Mouse (Mus musculus): Measurements from ENCODE around the gene Tbx22. TPM values are rescaled to one million over a fixed set of nuclear protein-coding genes. Genes with fewer than 3 reads are reported as not detected.

The Tbx22 gene
- not detected for total RNA-seq (2021)
- long read RNA-seq, experiment 1: 0 reads
- long read RNA-seq, experiment 2: 0 reads

DNA sequence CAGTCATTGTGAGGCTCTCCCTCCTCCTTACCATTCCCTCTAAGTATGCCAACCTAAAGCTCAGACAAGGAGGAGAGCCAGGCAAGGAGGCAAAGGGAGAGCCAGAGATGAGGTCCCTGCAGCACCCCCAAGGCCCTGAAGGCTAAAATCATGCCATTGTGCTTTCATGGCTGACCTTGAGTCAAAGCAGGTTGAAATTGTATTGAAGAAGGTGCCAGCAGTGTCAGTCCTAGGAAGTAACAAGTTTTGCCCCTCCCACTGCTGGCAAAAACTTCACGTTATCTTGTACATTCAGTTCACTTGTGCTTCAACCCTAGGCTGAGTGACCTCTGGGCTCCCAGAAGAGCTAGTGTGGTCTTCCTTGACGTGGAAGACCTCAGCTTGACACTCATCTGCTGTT lies at the start of gene Tbx22:
TSS of gene Tbx22 (plus strand) at position 301 of the 400 bp plus-strand sequence.
- DNase-seq: no peak

DNA sequence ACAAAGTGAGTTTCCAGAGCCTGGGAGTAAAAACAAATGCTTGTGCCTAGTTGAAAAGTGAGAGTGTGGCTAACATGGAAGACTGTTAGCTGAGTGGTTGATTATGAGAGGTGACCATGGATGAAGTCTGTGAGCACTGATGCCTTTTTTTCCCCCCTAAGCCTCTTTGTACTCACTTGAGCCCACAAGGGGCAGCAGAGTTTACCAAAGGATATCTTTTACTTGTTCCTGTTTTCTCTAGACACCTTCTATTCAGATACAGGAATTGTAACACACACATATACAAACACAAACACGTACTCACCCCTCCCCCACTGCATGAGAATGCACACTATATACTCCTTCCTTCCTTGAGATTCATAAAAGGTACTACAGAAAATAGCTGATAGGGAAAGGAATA lies 913 bp downstream of the Tbx22 start:
- DNase-seq: no peak

- DNase-seq: no peak
Measured at GRCm38 (mm10) chrX:107679203-107679602, 11.4 kb downstream of the Tbx22 start.

- no peak for DNase-seq
Measured at GRCm38 (mm10) chrX:107708584-107708983, 40.8 kb downstream of the Tbx22 start.

DNA sequence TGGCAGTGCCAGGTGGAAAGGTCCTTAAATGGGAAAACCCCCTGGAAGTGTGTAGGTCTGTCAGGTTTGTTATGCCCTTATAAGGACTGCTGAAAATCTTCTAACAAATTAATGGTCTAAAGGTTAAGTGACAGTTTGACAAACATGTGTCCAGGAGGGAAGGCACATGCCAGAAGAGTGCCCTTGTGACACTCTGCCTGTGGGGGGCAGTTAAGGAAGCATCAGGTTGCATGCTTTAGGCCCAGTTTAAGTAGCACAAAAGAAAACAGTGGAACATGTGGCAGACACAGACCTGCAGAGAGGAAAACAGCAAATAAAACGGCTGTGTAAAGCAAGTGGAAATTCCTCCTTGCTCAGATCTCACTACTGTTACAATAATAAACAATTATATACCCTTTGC lies 55.8 kb downstream of the Tbx22 start:
- no peak for DNase-seq

Other genes with a start within 250 kb of the Tbx22 start
- not detected for gene Tent5d, start 124.6 kb downstream of the Tbx22 start, total RNA-seq (2021)
- gene 2610002M06Rik, start 148.4 kb downstream of the Tbx22 start, total RNA-seq (2021): 10 to 100 TPM; 10.3 to 10.8 TPM